ENCODE assay signal across 8 mouse cellular contexts in genomic region chr16:85173373-85174081, GRCm38 (mm10). TPM values are rescaled to one million over a fixed set of nuclear protein-coding genes. Genes with fewer than 3 reads are reported as not detected.
DNase-seq lines count a peak whose midpoint lies in the region; ATAC-seq and TF ChIP-seq lines count a peak whose summit lies in the region.

Gene App, minus strand, starts transcription at chr16:85173766.

- H3K9me3 ChIP-seq in hindbrain, embryonic 12.5 days (replicated peaks) = no peaks in the 10 kb centered on the region

- peak; percentile 86 for ATAC-seq in Patski
- ATAC-seq in hindbrain, embryonic 12.5 days (ENCODE audit: low FRiP score) = peak; percentile 86

- no peaks in the 10 kb centered on the region for H3K27me3 ChIP-seq in Patski
- no peaks in the 10 kb centered on the region for H3K27me3 ChIP-seq in hindbrain, embryonic 12.5 days

- H3K27ac ChIP-seq in hindbrain, embryonic 12.5 days = peak within 1 kb of the TSS; percentile 93

- peak within 1 kb of the TSS; percentile 98 for H3K9ac ChIP-seq in hindbrain, embryonic 12.5 days

- in situ Hi-C loops in Patski (cut with MboI; ENCODE audit: low pct_unique_long_range_greater_than_20kb) = loop anchor here (25.0 kb wide), 1 partner anchor 336 kb away; the partner anchor contains the start of genes Atp5j and Gabpa

- H3K4me3 ChIP-seq in hindbrain, embryonic 12.5 days = peak within 1 kb of the TSS; percentile 94

- peaks cover 24% of the 10 kb centered on the region for H3K4me1 ChIP-seq in hindbrain, embryonic 12.5 days

- CTCF ChIA-PET in Patski (lab: Charles Lee) = interaction anchor here (0.9 to 1.9 kb wide), 13 partner anchors 11 to 222 kb away, joined by 3 to 5 read pairs (median 3); no protein-coding TSS in a partner anchor

- TF ChIP-seq CTCF in Patski (IDR thresholded peaks at IDR 0.05) = no peak

- peak within 1 kb of the TSS; percentile 59 for H3K4me2 ChIP-seq in hindbrain, embryonic 12.5 days (replicated peaks)

- POLR2A ChIA-PET in Patski (lab: Charles Lee) = interaction anchor here (0.6 to 1.8 kb wide), 8 partner anchors 18 to 191 kb away, joined by 3 to 8 read pairs (median 5); no protein-coding TSS in a partner anchor

- 0 out of 2 replicates have a peak, but pooled peaks cover 1% of the 10 kb centered on the region for H3K36me3 ChIP-seq in hindbrain, embryonic 12.5 days

- DNase-seq in Patski (ENCODE audit: low read depth, low spot score) = no peak
- DNase-seq in cerebellum, postnatal 10 days = peak; percentile 97
- peak; percentile 75 to 91 for DNase-seq in frontal cortex, postnatal 14 days (ENCODE audit: low spot score in 2 of 2)
- DNase-seq in layer of hippocampus, postnatal 36 days = peak; percentile 91 to 95
- DNase-seq in lung, postnatal 25 days (ENCODE audit: low spot score) = peak; percentile 90
- peak; percentile 91 for DNase-seq in retina, embryonic 14.5 days (ENCODE audit: low spot score)
- peak; percentile 76 to 79 for DNase-seq in thymus, postnatal 36 days

- WGBS in hindbrain, embryonic 12.5 days = under 1% methylated on average over 72 of the region's 78 CpGs

RNA-seq across cellular contexts. Expression of gene App, which starts in this region (rescaled TPM):
- 1,235 TPM for polyA plus RNA-seq in Patski (2021)
- polyA plus RNA-seq in hindbrain, embryonic 12.5 days (2016; fragmentation: Nextera tagmentation; extraction: Ambion mirVana) = 313 and 317 TPM in 2 replicates
- 1,000 to 10,000 TPM; 1,157 to 1,249 TPM for total RNA-seq in layer of hippocampus, postnatal 36 days (2021)
